Mouse (Mus musculus) heart, postnatal 10 days (tissue): ENCODE measurements around the gene Dscaml1. TPM values are rescaled to one million over a fixed set of nuclear protein-coding genes. Genes with fewer than 3 reads are reported as not detected.

Source experiments
- DNase-seq, 2 experiments: peaks; one replicate each; pipeline ENCODE4 v3.0.0; 2021
- intact Hi-C: fragments of 180-260 bp; cut with DNase I; formaldehyde crosslinking; loops from one replicate; pipeline ENCODE4 v1.15.1; 2025
- total RNA-seq, 2 experiments: library from RNA; stranded (reverse); gene quantifications; 2 replicates each; pipeline ENCODE4 v1.2.3; 2021

Dscaml1 gene
- total RNA-seq, 2 experiments from 2014 or later = not detected

DNA sequence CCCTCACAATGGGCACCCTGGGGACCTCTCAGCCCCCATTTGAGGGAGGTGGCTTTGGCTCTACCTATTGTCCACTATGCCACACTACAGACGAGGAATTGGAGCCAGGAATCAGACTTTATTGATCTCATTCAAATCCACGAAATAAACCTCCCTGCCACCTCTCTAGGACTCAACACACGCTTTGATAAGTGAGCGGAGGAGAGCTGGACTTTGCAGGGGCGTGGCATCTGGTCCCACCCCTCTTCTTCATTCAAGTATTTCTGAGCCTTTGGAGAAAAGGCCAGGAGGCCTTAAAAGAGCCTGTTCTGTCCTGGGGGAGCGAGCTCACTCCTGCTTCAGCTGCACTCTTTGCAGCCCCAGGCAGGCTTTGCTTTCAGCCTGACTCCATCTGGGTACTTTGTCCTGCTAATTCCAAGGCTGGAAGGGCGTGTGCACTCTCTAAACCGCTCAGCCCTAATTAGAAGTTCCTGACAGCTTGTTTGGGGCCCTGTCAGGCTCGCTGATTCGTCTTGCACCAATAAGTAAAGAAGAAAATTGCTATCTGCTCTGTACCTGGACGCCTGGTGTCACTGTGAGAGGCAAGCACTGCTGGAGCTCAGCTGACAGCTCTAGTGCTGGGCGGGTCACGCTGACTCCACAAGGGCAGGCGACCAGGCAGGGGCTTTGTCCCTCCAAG, 75.7 kb downstream of the Dscaml1 start:
- intact Hi-C loops = no loop called here
- DNase-seq = peak; percentile 9 to 13

DNA sequence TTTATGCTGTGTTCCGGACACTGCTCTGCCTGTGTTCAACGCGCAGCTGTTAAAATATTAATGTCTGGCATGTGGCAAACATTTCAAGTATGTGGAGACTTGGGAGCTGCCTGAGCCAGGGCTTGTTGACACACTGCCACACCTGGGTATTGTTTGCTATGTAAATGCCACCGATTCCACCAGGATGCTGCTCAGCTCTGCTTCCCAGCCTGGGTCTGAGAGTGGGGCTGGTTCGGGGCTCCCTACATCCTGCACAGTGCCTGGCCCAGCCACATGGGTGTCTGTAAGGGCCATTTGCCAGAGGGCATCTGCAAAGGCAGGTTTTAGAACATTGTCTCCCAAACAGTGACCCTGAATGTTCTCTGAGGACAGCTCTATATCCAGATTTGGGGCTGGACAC, 78.5 kb downstream of the Dscaml1 start:
- intact Hi-C loops = no loop called here
- DNase-seq = peak; percentile 44 to 60

DNA sequence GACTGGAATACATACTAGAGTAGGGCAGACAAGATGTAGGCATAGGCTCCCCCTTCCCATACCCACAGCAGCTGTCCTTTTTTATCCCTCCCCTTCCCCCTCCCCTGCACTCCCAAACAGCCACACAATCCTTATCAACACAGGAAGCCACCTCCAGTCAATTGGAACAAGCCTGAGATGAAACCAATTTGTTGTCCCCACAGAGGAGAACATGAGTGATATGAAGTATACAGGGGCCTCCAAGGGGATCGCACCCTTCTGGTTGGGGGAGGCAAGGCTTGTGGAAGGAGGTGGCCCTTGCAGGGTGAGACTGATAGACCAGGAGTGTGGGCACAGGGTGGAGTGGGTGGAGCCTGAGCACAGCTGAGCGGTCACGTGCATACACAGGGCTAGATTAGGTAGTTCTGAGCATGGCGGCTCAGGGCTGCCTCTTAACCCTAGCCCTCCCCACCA, 79.1 kb downstream of the Dscaml1 start:
- peak; percentile 41 to 45 for DNase-seq
- intact Hi-C loops = no loop called here

DNA sequence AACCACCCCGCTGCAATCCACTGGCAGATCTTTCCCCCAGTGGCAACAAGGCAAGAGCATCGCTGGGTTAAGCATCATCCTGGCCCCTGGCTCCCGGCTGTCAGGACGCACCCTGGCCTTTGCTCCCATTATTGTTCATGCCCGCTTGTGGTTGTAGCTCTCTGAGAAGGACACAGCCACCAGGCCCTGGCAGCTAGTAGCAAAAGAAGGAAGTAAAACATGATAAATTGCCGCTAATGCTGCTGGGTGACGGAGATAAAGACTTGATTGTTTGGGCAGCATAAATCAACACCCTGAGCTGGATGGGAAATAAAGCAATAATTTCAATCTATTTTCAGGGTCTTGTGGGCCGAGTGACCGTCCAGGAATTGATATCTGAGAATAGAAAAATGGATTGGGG, 81.1 kb downstream of the Dscaml1 start:
- intact Hi-C loops = no loop called here
- DNase-seq = peak; percentile 14

DNA sequence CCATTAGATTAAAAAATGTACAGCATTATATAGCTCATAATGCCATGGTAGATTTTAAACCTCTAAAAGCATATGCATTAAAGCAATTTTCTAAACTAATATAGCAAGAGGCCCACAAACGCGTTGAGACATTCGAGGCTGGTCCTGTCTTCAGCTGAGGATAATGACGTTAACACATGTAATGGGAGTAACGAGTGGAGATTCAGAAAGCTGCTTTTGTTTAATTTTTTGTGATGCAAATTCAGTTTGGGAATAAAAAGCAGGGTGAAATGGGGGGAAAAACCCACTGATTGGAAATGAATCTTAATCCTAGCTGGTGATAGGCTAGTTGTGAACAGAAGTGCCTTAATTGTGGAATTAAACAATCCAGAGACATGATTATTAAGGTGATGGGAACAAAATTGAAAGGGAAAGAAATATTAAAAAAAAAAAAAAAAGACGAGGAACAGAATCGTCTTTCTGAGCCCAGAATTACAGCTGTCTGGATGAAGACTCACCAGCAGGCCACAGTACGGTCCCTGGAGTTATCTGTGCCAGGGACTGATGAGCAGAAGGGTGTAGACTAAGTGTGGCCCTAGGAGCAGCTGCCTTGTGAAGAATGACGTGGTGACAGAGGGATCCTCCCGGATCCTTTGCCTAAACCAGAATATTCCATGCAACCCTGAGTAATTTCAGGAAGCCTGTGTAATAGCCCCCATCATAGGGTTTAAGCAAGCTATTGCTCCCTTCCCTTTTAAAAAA, 84.5 kb downstream of the Dscaml1 start:
- no peak for DNase-seq
- intact Hi-C loops = no loop called here

DNA sequence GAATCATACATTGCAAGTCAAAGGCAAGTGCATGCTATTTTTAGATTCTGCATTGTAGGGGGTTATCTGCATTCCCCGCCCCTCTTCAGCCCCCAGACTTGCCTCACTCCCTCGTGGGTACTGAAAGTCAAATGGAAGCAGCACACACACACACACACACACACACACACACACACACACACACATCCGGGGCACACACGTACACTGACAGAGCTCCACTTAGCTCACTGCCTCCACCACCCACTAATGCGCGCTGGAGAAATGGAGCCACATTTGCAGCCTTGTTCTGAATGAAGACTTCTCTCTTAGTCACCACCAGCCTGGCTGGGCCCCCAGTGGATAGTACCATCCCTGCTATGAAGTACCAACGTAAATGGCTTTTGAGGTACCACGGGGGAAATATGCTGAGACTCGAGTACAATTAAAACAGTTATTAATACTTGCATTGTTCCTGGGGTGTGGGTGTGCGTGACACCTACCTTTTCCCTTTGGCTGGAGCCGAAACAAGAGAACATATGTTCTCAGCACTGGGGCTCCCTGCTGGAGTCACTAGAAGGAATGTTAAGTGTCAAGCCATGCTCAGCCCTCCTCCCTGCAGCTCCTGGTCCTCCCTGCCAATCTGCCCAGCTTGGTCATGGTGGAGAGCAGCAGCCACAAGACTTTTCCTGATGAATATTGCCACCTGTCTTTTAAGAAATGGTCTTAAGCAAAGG, 91.7 kb downstream of the Dscaml1 start:
- DNase-seq = peak; percentile 10 to 20

DNA sequence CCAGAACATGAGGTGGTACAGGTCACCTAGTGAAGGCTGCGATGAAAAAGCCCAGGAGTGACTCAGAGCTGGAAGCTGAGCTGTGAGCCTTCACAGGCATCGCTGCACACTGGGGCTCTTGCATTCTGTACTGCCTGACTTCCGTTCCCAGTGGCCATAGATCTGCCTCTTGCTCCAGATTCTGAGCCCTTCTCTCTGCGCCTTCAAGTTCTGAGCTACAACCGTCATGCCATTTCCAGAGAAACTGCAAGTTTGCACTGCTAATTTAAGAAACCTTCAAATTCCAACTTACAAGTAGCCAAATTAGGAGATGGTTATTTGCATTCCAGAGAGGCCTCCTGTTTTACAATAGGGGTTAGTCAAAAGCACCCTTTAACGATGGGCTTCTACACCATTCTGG, 93.4 kb downstream of the Dscaml1 start:
- intact Hi-C loops = no loop called here

More for the DNA sequence above, 91.7 kb downstream of the Dscaml1 start:
- intact Hi-C loops = no loop called here

DNA sequence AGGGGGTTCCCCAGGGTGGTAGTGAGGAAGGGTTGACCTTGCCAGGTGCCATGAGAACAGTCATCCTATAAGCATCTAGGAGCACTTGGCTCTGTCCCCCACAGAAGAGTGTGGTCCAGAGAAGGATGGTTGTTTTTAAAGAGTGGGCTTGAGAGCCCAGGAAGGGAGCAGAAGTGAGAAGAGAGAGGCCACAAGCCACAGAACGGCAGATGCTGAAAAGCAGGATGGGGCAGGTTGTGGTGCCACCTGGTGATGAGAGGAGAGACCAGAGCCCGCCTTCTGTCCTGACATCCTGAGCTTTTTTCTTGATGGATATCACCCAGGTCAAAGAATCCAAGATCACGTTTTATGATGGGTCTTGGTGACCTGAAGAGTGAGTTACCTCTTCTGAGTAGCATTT, 96.4 kb downstream of the Dscaml1 start:
- intact Hi-C loops = no loop called here

More for the DNA sequence above, 93.4 kb downstream of the Dscaml1 start:
- DNase-seq = no peak

DNA sequence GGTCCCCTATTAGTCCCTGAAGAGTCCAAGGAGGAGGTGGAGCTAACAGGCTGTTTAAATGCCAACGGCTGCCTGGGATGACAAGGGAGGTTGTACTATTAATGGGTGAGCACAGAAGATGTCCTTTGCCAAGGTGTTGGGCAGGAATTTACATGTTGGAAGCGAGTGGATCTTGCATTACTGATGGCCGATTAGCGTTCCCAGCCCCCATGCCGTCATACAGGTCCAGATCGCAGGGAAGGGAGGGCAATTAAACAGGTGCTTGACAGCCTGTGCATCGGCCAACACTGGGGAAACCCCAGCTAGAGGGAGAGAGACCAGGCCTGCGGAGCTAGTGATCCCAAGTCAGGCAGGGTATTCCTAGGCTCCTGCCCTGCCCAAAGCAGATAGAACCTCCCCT, 98.1 kb downstream of the Dscaml1 start:
- peak in 1 of 2 experiments; percentile 9 for DNase-seq
- intact Hi-C loops = no loop called here

More for the DNA sequence above, 96.4 kb downstream of the Dscaml1 start:
- DNase-seq = no peak

DNA sequence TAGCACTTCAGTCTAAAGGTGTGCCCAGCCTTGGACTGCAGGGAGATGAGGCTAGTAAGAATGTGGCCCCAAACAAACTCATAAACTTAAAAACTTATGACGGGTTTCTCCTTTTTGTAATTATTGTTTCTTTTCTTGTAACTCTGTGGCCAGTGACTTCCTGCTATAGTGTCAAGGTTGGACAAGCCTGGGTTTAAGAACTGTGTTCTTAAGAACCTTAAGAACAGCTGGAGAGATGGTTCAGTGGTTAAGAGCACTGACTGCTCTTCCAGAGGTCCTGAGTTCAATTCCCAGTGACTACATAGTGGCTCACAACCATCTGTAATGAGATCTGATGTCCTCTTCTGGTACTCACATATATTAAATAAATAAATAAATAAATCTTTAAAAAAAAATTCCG, 106.8 kb downstream of the Dscaml1 start:
- DNase-seq = no peak
- intact Hi-C loops = no loop called here

DNA sequence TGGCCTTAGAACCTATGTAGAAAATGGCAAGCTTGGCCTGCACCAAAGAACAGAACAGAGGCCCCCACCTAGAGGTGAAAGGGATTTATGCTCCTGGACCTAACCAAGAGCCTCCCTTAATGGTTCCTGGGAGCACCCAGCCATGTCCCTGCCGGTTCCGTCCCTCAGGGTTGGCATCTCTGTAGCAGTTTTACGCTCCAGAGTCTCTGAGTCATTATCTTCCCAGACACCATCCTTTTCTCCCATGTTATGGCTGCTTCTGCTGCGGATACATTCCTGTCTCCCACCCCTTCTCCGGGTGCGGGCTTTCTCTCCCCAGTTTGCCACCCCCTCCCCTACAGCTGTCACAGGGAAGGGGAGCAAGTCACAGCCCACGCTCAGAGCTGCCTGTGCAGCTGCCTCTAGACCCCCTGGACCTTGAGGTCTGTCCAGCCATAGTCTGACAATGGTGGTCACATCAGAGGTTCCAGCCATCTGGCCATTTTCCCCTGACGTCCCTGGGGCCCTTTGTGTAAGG, 108.1 kb downstream of the Dscaml1 start:
- no peak for DNase-seq
- intact Hi-C loops = no loop called here

DNA sequence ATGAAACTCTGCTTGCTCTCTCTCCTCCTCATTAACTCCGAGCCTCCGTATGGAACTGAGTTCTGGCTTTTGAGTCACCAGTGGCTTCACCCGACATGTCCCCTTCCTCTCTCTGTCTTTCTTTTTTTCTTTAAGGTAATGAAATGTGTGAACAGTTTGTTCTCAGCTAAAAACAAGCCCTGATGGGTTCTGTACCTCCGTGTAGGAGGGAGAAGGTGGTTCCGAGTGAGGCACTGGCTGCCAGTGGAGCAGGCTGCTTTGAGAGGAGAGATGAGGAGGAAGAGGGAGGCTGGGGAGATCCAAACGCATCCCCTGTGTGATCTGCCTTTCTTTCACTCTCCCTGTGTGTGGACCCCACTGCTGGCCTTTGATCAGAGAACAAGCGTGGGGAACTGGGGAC, 111.2 kb downstream of the Dscaml1 start:
- intact Hi-C loops = no loop called here
- DNase-seq = no peak

DNA sequence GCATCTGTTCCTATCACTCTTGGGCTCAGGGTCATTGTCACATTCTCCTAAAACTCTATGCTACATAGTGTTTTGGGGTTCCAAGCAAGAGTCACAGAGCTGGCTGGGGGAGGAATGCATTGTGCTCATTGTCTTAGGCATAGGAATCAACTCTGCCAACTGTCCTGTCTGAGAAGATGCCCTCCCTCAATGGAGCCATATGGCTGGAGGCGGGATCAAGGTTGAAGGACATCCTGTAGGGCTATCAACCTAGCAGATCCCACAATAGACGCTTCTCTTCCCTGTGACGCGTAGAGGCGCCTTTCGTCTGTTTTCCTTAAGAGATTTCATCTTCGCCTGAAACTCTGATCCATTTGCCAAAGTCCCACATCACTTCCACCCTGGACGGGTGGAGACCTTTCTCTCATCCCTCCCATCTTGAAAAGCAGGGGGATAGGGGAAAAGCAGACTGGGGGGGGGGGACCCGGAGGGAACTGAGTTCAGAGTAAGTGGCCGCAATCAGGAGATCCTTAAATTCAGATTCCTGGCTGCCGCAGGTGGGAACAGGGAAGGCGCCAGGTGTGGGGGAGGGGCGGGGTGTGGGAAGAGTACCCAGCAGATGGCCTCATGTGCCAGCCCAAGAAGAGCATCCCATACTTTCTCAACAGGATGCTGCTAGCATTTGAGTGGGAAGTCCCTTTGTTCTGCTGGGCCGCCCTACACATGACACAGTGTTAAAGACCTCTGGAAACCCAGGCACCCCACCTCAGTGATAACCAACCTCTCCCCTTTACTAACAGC, 113.0 kb downstream of the Dscaml1 start:
- DNase-seq = no peak
- intact Hi-C loops = no loop called here

DNA sequence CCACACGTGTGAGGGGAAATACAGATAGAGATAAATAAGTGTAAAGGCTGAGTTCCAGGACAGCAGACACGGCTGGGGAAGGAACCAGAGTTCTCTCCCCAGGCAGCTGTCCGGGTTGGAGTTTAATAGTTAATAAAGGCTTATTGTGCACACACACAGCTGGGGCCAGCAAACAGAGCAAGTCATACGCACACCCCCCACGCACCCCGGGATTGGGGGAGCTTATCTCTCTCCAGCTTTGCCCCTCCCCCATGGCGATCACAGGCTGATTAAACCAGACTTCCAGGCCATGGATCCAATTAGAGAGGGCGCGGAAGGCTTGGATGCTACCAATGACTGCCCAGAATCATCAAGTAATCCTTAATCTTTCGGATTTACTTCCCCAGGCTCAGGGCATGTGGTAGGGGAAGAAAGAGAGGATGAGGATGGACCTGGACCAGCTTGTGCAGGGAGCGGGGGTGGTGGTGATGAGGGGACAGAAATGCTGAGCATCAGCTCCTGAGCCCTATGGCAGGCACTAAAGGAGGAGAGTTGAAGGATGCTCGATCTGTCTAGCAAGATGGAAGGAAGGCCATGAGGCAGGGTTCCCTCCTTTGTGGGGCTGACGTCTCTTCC, 119.7 kb downstream of the Dscaml1 start:
- intact Hi-C loops = no loop called here
- DNase-seq = peak in 1 of 2 experiments; percentile 7

DNA sequence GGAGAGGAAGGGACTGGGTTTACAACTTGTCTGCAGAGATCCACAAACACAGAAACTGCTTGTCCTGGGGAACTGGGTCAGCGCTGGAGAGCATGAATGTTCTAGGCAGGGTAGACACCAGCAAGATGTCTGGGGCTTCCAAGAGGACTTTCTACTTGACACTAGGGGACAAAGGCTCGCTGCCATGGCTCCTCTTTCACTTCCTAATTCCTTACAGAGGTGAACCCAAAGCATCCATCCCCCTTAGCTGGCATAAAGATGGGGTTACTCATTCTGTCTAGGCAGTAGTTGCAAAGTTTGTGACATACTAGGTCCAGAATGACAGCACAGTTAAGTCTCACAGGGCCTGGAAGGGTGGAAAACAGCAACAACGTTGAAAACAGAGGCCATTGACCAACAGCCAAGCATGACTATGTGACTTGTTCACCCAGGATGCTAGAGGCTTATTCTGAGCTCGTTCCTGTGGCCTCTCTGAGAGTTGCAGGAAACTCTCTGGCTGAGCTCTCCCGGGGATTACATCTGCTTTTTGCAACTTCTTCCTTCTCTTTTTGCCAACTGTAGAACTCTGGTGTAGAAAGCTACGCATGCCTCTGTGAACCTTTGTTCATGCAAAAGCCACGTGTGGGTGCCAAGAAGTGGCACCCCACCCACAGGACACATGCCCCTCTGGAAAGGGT, 120.6 kb downstream of the Dscaml1 start:
- intact Hi-C loops = no loop called here
- DNase-seq = peak; percentile 11 to 16

DNA sequence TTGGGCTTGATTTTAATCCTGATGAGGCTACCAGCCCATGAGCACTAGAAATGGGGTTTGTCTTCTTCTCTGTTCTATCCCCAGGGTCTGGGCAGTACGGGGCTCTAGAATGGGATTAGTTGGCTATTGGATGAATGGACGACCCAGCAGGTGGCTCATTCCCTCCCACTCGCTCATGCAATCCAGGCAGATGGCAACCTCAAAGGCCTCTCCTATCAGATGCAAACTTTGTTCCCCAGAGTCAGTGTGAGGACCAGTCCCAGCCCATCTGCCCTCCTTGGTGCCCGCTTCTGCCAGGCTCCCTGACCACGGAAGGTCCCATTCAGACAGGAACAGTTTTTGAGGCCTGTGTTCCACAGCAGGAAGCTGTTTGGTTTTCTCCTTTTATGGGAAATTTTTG, 123.4 kb downstream of the Dscaml1 start:
- intact Hi-C loops = no loop called here
- no peak for DNase-seq

DNA sequence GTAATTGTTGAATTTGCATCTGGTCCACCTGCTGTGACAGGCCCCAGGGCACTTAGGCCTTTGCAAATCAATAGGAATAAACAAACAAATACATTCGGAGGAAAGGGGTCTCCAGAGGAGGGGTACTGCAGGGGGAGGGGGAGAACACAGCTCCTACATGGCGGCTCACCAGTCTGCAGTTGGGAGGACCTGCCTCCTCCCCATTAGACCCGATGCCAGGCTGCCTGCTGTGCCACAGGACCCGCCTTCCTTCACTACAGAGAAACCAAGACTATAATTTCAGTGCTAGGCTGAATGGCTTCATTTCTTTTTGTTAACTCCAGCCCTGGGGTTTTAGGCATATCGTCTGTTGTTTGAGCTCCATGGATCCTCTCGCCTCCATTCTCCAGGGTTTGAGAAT, 123.8 kb downstream of the Dscaml1 start:
- intact Hi-C loops = no loop called here
- DNase-seq = no peak

DNA sequence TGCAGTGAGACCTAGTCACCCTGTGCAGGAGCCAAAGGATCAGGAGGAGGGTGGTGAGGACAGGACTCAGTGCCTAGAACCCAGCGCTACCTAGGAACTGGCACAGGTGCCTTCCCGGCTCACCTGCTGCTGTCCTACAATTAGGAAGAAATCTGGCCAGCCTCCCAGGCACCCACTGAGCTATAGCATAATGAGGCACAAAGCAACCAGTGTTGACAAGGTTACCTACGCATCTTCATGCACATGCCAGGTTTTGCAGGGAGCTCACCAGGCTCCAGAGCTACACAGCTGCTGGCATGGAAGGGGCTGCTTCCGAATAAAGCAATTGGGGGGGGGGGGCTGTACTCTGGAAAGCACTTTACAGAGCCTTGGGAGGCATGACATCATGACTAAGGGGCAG, 124.2 kb downstream of the Dscaml1 start:
- intact Hi-C loops = no loop called here

DNA sequence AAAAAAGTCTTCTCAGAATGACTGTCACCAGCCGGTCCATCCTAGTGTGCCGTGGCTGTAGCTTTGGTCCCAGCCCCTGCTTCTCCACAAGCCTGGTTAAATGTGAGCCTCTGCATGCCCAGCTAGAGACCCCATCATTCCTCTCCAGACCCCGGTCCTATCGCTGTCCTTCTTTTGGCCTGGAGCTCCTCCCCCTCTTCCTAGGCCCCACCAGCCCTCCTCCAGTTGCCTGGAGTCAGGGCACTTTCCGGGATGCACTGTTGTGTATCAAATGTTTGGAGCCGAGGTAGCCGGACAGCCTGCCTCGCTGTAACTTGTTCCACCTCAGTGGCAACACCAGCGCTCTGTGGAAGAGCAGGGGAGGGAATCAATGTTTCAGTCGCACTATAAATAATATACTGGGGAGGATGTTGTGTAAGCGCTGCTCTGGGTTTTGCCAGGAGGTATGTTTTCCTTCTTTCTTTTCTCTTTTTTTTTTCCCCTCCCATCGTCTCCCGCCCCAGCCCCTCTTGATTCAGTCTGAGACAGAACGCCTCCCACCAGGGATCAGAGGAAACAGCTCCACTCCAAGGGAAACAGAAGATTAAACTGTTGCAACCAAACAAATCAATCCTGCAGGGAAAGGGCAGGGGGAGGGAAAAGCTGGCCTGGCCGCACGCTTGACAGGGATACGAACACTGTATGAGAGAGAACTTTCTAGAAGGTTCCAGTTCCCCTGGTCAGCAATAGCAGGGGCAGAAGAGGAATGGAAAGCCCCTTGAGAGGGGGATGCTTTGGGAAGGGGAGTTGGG, 128.8 kb downstream of the Dscaml1 start:
- peak; percentile 24 to 36 for DNase-seq
- intact Hi-C loops = no loop called here

More for the DNA sequence above, 124.2 kb downstream of the Dscaml1 start:
- no peak for DNase-seq
